Mouse (Mus musculus) B cell, adult 67 days (primary cell): ENCODE data around the gene Traf2. TPM values are rescaled to one million over a fixed set of nuclear protein-coding genes. Genes with fewer than 3 reads are reported as not detected.

Experiments used
- total RNA-seq, 2 experiments: library from RNA; stranded (reverse); gene quantifications; 4 replicates each; pipeline ENCODE4 v1.2.4; 2023

The Traf2 gene
- 10 to 100 TPM; 59.2 to 66.5 TPM for total RNA-seq

DNA sequence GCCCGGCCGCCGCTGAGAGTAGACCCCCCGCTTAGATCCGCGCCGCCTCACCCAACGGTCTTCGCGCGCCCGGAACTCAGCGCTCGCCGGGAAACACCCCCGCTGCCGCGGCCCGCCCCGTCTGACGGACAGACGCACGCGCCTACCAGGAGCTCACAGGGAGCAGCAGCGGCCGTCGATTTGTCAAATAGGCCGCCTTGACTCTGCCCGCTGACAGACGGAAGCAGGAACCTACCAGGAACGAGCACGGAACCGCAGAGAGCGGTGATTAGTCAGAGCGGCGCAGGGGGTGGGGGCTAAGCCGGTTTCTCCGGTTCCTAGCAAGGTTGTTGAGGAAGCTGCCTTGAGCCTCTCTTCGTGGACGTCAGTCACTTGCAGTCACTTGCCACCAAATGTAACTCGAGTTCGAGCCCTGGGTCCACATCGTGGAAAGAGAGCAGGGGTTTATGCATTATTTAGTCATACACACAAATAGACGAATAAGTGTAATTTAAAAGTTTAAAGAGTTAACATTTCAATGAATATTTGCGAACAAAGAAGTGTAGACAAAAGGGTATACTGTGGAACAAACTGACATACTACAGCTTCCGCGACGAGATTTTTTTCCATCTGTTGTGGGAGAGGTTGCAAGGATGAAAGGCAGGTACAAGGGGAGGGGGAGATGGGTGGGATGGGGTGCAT lies at the start of gene Traf2:
Gene Traf2, minus strand, starts transcription at position 130 of the 681 bp plus-strand sequence.

DNA sequence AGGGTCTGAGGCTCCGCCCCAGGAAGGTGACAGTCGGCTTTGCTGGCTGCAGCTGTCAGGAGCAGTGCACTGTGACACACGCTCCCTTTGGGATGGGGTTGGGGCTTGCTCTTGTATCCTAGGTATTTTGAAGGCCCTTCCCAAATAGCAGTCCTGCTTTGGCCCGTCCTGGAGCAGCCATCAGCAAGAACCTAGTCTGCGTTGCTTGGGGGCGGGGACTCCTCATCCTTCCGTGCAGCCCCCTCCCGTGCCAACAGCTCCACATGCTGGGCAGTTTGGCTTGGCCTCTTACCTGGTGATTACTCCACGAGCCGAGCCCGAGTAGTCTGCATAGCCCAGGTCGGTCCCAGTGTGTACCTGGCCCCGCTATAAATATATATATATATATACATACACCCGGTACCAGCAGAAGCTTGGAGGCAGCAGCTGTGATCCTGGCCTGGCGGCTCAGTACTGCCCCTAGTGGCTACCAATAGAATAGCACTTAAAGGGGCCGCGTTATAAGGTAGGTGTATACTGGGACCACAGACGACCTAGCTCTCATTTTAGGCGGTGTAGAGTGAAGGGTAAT lies 34.6 kb upstream of the Traf2 start, which contains the start of gene Ajm1:
Gene Ajm1, minus strand, starts transcription at position 464 of the 571 bp plus-strand sequence.

DNA sequence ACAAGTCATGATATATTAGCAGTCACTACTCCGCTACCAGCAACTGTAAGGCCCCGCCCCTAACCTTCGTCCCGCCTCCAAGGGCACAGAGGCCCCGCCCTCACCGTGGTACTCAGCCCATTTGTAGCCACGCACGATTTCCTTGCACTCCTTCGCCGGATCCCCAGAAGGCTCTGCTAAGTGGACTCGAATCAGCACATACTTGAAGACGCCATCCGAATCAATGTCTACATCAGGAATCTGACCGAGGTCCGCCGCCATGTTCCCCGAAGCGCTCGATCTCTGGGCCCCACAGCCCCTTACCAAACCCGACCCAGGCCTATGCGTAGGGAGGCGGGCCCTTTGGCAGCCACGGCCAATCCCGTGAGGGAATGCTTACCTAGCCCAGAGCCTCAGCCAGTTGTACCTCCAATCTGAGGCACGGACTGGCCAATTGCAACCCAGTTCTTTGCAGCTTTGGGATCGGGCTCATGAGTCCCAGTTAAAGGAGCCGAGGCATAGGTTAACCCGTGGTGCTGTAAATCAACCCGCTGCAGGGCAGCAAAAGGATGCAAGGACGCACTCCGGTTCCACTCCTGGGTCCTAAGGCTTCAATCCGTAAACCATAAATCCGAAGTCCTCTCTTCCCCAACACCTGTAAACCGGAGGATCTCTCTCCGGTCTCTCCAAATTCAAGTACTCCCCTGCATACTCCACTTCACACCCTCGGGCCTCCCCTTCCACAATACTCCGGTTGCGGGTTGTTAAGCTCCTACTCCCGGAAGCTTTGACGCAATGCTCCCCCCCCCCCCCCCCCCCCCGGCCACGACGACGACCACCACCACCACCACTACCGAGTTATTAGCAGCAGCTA lies 28.1 kb upstream of the Traf2 start, which contains the start of the genes Mamdc4 and Phpt1:
Gene Mamdc4, minus strand, starts transcription at position 267 of the 853 bp plus-strand sequence.
Gene Phpt1, minus strand, starts transcription at position 646 of the 853 bp plus-strand sequence.

DNA sequence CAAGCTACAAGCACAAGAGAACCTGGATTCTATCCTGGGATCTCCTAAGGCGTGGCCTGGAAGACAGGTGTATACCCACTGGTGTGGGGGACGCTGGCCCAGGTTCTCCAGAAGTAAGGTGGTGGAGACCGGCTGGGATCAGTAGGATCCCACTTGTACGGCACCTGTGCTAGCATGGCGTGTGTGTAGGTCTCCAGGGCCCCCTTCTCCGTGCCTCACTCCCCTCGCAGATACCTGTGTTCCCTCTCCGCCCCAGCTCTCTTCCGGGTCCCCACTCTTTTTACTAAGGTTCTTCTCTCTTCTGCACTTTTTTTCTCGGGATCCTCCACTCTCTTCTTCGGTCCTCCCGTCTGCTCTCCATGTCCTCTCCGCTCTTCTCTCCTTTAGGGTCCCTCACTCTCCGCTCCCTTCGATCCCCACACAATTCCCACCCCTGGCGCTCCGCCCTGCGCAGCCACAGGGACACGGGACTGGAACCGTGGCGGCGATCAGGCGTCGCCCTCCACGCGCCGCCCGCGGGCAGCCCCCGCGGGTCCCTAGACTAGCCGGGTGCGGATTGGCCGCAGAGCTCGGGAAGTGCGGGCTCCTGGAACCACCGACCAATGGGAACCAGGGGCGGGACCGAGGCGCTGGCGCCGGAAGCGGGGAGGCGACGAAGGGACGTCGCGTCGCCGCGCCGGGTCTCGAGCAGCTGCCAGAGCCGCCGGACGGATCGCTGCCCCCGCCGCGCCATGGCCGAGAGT lies 10.7 kb upstream of the Traf2 start, which contains the start of gene Edf1:
Gene Edf1, plus strand, starts transcription at position 627 of the 743 bp plus-strand sequence.

DNA sequence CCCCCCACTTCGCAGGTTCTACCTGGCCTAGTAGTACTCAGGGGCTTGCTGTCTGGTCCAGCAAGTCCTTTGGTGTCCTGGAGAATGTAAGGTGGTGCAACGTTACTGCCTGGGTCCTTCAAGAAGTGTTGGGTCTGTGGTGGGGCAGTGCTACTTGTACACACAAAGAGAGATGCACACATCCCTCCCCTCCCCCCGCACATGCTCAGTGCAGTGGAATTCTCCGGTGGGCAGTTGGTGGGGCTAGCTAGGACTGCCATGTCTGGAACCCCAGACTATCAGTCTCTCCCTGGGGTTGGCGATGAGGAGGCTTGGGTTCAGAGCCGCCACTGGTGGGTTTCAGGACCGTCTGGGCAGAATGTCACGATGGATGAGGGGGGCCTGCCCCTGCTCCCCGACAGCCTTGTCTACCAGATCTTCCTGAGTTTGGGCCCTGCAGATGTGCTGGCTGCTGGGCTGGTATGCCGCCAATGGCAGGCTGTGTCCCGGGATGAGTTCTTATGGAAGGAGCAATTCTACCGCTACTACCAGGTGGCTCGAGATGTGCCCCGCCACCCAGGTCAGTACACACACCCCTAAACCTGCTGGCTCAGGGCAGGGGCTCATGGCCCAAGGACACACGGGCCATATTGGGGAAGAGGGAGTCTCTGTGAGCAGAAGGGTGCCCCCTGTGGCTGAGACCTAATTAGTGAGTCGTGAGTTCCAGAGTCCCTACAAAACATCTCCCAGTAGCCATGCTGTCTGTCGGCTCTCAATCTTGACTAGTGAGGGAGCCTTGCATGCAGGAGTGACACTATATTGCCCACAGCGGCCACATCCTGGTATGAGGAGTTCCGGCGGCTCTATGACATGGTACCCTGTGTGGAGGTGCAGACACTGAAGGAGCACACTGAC lies 44.9 kb downstream of the Traf2 start, which contains the start of gene C8g:
Gene C8g, minus strand, starts transcription at position 127 of the 894 bp plus-strand sequence.

DNA sequence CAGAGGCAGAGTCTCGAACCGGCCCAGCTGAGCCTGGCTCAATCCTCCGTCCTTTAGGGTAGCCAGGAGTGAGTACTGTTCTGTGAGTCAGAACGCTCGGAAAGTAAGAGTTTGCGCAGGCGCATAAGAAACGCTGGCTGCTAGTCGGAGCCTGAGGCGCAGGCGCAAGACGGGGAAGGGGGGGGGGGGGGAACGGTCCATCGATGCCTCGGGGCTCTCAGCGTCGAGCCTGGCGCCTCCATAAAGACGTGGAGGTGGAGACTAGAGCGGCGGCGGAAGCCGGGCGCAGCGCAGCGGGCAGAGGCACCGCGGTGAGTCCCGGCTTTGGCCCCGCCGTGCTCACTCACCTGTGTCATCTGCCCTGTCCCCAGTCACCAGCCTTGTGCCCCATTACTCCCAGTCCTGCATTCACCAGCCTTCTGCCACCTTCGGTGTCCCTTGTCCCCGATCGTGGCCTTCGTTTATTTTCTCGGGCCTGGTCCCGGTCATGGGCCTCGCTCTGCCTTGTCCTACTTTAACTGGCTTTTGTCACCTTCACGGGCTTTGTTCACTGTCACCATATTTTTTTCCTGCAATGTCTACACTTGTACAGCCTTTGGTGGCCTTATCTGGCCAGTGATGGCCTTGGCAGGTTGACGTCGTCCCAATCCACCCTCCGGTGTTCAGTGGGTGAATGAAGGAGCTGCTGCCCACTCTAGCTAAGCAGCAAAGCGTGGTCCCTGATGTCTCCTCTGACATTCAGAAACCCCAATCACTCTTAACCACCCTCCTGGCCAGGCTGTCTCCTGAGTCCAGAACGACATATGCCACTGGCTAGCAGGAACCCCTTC lies 45.9 kb downstream of the Traf2 start, which contains the start of gene Fbxw5:
Gene Fbxw5, plus strand, starts transcription at position 175 of the 830 bp plus-strand sequence.

DNA sequence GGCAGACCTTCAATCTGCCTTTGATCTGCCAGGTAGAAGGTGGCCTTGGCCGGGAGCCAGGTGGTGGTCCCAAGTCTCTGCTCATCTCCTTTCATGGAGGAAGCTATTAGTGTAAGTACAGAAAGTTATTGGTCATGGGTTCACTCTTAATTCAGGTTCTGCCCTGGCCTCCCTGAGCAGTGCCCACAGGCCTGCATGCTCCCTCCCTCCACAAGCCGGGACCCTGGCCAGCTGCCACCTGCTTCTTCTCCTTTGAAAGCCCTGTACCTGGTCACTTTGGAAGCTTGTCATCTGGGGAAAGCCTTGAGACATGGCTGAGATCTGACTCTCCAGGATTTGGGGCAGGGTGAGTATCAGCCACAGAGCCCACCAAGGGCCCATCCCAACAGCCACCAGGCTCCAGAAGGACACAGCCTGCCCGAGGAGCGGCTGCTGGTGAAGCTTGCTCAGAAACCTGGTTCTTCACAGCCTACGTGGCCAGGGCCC lies 53.2 kb downstream of the Traf2 start, which contains the start of gene Lcn12:
Gene Lcn12, minus strand, starts transcription at position 436 of the 486 bp plus-strand sequence.

DNA sequence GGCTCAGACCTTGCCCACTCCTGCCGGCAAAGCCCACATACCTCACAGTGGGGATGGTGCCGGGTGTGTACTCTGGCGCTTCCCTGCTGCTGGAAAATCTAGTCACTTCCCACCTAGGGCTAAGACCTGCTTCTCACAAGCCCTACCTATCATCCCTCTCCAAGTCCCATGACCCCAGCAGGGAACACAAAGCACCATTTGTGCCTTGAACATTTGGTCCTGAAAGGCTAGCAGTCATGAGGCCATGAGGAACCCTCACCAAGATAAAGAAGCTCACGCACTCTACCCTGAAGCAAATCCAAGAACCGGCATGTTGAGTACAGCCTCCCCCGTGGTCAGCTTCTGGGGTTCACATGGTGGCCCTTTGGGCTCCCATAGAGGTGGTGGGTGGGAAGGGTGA lies 76.8 kb downstream of the Traf2 start, which contains the start of gene Ptgds:
Gene Ptgds, minus strand, starts transcription at position 78 of the 400 bp plus-strand sequence.

Other genes with a start within 250 kb of the Traf2 start
- gene Grin1, start 227.8 kb downstream of the Traf2 start, total RNA-seq: not detected
- 10 to 100 TPM; 49.9 to 52.4 TPM for gene Man1b1, start 214.6 kb downstream of the Traf2 start, total RNA-seq
- gene Dpp7, start 190.6 kb downstream of the Traf2 start, total RNA-seq: 10 to 100 TPM; 36.0 to 36.9 TPM
- gene Uap1l1, start 181.3 kb downstream of the Traf2 start, total RNA-seq: 10 to 100 TPM; 25.0 to 27.0 TPM
- gene Sapcd2, start 174.6 kb downstream of the Traf2 start, total RNA-seq: 1 to 10 TPM in 1 of 2 experiments, under 1 TPM in 1; 0.44 to 1.0 TPM
- gene Entpd2, start 151.1 kb downstream of the Traf2 start, total RNA-seq: not detected
- not detected for gene Npdc1, start 147.6 kb downstream of the Traf2 start, total RNA-seq
- gene Fut7, start 123.7 kb downstream of the Traf2 start, total RNA-seq: not detected
- 10 to 100 TPM; 48.1 to 52.4 TPM for gene Abca2, start 118.2 kb downstream of the Traf2 start, total RNA-seq
- not detected for gene Clic3, start 90.1 kb downstream of the Traf2 start, total RNA-seq
- gene Paxx, start 85.8 kb downstream of the Traf2 start, total RNA-seq: 10 to 100 TPM; 90.9 to 100.0 TPM
- not detected for gene Ptgds, start 76.9 kb downstream of the Traf2 start, total RNA-seq
- gene Lcn12, start 53.0 kb downstream of the Traf2 start, total RNA-seq: not detected
- gene Fbxw5, start 46.2 kb downstream of the Traf2 start, total RNA-seq: 10 to 100 TPM; 72.0 to 74.1 TPM
- gene C8g, start 45.2 kb downstream of the Traf2 start, total RNA-seq: under 1 TPM in 1 of 2 experiments, not detected in 1; 0.93 TPM
- 100 to 1,000 TPM; 109 to 136 TPM for gene Edf1, start 10.9 kb upstream of the Traf2 start, total RNA-seq
- gene Mamdc4, start 27.9 kb upstream of the Traf2 start, total RNA-seq: 1 to 10 TPM; 1.2 to 3.0 TPM
- gene Phpt1, start 28.3 kb upstream of the Traf2 start, total RNA-seq: 10 to 100 TPM; 18.3 to 19.3 TPM
- gene Ajm1, start 34.8 kb upstream of the Traf2 start, total RNA-seq: under 1 TPM in 1 of 2 experiments, not detected in 1; 0.15 TPM
- gene Rabl6, start 61.6 kb upstream of the Traf2 start, total RNA-seq: 100 to 1,000 TPM; 100 to 112 TPM
- not detected for gene Ccdc183, start 70.7 kb upstream of the Traf2 start, total RNA-seq
- 1 to 10 TPM in 1 of 2 experiments, not detected in 1; 1.5 TPM for gene Tmem141, start 75.1 kb upstream of the Traf2 start, total RNA-seq
- gene Fcna, start 81.1 kb upstream of the Traf2 start, total RNA-seq: 1 to 10 TPM in 1 of 2 experiments, under 1 TPM in 1; 0.68 to 5.9 TPM
- not detected for gene Lcn8, start 106.2 kb upstream of the Traf2 start, total RNA-seq
- not detected for gene Lcn5, start 111.0 kb upstream of the Traf2 start, total RNA-seq
- gene Lcn6, start 129.8 kb upstream of the Traf2 start, total RNA-seq: not detected
- gene Lcn10, start 135.8 kb upstream of the Traf2 start, total RNA-seq: not detected
- not detected for gene Obp2a, start 153.1 kb upstream of the Traf2 start, total RNA-seq
- gene Bmyc, start 159.8 kb upstream of the Traf2 start, total RNA-seq: 10 to 100 TPM; 24.7 to 28.4 TPM
- not detected for gene Obp2b, start 190.1 kb upstream of the Traf2 start, total RNA-seq
- gene Lcn3, start 218.6 kb upstream of the Traf2 start, total RNA-seq: not detected
- not detected for gene Lcn11, start 230.1 kb upstream of the Traf2 start, total RNA-seq
- not detected for gene Gm13539, start 235.3 kb upstream of the Traf2 start, total RNA-seq